Mouse (Mus musculus): ENCODE data around the gene Wdr17. TPM values are rescaled to one million over a fixed set of nuclear protein-coding genes. Genes with fewer than 3 reads are reported as not detected.

Wdr17 gene
- 11.8 and 13.2 TPM in 2 replicates for polyA plus RNA-seq (2012; rRNA removed)

DNA sequence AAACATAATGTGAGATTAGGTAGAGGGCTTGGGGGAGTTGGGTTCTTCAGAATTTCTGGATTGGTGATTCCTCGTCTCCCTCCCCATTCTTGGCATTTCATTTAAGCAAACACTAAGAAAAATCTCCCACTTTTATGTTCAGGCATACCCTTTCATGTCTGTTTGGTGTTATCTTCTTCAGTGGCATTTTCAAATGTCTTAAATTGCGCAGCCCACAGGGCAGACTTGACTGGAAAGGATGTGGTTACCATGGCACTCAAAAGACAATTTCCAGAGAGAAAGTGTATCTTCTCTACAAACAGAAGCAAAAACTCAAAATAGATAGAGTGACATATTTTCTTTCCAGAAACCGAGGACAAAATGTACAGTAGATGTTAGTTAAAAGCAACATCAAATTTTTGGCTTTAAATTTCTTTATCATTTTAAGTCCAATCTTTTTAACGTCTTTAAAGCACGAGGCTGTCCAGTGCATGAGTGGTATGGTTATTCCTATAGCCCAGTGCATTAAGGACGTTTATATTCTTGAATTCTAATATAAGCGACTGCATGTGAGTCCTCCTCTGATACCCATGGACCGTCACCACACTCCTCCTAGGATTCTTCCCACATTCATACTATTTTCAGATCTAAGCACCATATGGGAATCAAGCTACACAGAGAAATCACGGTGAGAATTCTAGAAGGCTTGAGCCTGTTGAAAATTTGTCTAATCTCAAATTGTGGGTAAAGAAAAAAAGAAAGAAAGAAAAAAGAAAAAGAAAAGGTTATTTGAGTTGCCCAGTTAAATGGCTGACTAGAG is at the start of gene Wdr17:
Gene Wdr17 (minus strand): TSS at position 198 of the 799 bp plus-strand sequence.
- DNase-seq (ENCODE audit: low read depth), result no peak
- no peak for TF ChIP-seq POLR2A (IDR thresholded peaks at IDR 0.05; ENCODE audit: borderline replicate concordance, extremely low read depth, insufficient read depth, insufficient read length, poor library complexity, severe bottlenecking)
- TF ChIP-seq CTCF (IDR thresholded peaks at IDR 0.05; ENCODE audit: borderline replicate concordance, extremely low read depth, insufficient read depth, insufficient read length), result no peak

DNA sequence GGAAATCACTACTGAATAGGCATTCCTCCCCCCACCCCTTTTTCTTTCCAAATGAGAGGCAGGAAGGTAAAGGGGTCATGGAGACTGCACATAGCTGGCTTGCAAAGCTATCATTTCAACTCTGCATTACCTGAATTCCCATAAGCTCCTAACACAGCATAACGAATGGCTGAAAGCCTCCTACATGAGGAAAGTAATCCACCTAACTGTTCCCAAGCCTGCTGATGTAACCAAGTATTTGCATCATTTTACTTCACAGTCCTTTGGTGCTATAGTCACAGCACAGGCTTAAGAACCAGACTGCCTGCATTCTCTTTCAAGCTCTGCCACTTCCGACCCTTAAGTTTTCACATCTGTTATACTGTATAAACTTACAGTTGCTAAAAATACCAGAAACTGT is 45.3 kb upstream of the Wdr17 start:
- TF ChIP-seq POLR2A (IDR thresholded peaks at IDR 0.05; ENCODE audit: borderline replicate concordance, extremely low read depth, insufficient read depth, insufficient read length, poor library complexity, severe bottlenecking), result no peak
- no peak for TF ChIP-seq CTCF (IDR thresholded peaks at IDR 0.05; ENCODE audit: borderline replicate concordance, extremely low read depth, insufficient read depth, insufficient read length)

DNA sequence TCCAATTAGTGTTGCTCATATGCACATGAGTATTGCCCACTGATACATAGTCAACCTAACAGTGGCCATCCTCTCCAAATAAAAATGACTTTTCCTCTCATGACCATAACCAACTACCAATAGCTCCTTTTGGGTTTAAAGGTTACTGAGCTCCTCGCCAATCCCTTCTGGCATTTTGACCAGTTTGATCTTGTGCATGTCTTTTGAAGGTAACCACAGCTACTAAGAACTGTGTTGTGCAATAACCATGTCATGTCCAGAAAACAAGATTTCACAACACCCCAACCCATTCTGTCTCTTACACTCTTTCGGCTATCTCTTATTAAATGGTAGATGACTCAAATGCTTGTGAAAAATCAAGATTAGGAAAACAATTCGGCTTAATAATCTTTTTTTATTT is 38.0 kb upstream of the Wdr17 start:
- DNase-seq (ENCODE audit: low read depth), result no peak
- TF ChIP-seq CTCF (IDR thresholded peaks at IDR 0.05; ENCODE audit: borderline replicate concordance, extremely low read depth, insufficient read depth, insufficient read length), result no peak
- no peak for TF ChIP-seq POLR2A (IDR thresholded peaks at IDR 0.05; ENCODE audit: borderline replicate concordance, extremely low read depth, insufficient read depth, insufficient read length, poor library complexity, severe bottlenecking)

More for the DNA sequence above, 45.3 kb upstream of the Wdr17 start:
- DNase-seq (ENCODE audit: low read depth), result no peak

GRCm38 (mm10) chr8:54922160-54922855 is 35.3 kb upstream of the Wdr17 start:
- DNase-seq (ENCODE audit: low read depth), result peak; percentile 88

GRCm38 (mm10) chr8:54917710-54918109 is 30.7 kb upstream of the Wdr17 start:
- TF ChIP-seq CTCF (IDR thresholded peaks at IDR 0.05; ENCODE audit: borderline replicate concordance, extremely low read depth, insufficient read depth, insufficient read length) (no peak), POLR2A (IDR thresholded peaks at IDR 0.05; ENCODE audit: borderline replicate concordance, extremely low read depth, insufficient read depth, insufficient read length, poor library complexity, severe bottlenecking) (no peak)
- no peak for DNase-seq (ENCODE audit: low read depth)

More at GRCm38 (mm10) chr8:54922160-54922855, 35.3 kb upstream of the Wdr17 start:
- no peak for TF ChIP-seq CTCF (IDR thresholded peaks at IDR 0.05; ENCODE audit: borderline replicate concordance, extremely low read depth, insufficient read depth, insufficient read length)
- TF ChIP-seq POLR2A (IDR thresholded peaks at IDR 0.05; ENCODE audit: borderline replicate concordance, extremely low read depth, insufficient read depth, insufficient read length, poor library complexity, severe bottlenecking), result no peak

DNA sequence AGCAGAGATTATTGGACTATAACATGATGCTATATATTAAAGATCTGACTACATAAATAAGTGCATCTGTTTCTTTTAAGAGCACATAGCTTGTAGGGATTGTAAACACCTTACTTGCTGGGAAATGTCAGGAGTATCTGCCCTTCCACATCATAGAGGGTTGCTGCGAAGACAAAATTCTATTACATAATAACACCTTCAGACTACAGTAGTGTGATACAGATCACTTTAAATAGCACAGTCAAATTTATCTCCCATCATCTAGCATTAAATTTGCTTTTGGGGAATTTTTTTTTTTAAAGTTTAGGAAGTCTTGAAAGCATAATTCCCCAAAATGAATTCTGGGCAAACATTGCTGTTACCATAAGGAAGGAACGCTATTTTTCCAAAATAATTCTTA is 25.9 kb upstream of the Wdr17 start:
- DNase-seq (ENCODE audit: low read depth), result no peak
- TF ChIP-seq CTCF (IDR thresholded peaks at IDR 0.05; ENCODE audit: borderline replicate concordance, extremely low read depth, insufficient read depth, insufficient read length) (no peak), POLR2A (IDR thresholded peaks at IDR 0.05; ENCODE audit: borderline replicate concordance, extremely low read depth, insufficient read depth, insufficient read length, poor library complexity, severe bottlenecking) (no peak)

DNA sequence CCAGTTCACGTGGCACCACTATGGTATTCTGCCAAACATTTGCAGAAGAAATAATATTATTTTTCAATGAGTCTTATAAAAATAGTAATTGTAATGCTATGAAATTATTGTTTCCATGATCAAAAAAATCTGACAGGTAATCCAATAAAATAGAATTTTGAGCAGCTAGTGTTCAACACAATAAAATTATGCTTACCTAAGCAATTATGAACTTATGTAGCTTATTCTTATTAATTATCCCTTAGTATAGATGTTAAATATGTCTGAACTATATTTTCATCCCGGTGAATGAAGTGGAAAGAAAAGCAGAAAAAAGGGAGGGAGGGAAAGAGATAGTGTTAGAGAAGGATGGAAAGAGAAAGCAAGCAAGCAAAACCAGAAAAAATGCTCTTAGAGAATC is 12.5 kb upstream of the Wdr17 start:
- DNase-seq (ENCODE audit: low read depth), result no peak

DNA sequence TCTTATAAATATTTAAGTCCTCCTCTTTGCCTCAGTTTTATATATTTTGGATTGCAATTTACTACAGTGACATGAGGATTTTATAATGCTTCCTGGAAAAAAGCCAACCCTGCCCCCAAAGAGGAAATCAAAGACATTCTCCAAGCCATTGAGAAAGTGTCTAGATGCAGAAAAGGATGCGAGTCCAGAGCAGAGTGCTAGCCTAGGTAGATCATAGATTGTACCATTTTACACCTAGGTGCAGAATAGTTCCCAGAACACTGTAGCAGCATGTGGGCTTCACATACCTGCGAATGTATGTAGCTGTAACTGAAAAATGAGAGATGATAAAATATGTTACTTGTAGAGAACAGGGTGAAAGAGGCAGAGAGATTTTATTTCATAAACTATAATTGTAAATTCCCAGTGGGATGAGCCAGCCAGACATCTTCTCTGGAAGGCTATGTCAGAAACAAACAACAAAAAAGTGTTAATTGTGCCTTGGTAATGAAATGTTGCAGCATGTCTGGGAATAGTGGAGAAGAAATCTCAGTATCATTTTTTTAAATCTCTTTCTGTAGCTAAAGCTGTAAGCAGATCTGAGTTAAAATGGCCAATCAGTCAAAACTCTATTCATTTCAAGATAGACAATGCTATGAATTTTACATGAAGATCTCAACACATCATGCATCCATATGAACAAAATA is 7.8 kb upstream of the Wdr17 start:
- TF ChIP-seq POLR2A (IDR thresholded peaks at IDR 0.05; ENCODE audit: borderline replicate concordance, extremely low read depth, insufficient read depth, insufficient read length, poor library complexity, severe bottlenecking) (no peak), CTCF (IDR thresholded peaks at IDR 0.05; ENCODE audit: borderline replicate concordance, extremely low read depth, insufficient read depth, insufficient read length) (no peak)
- peak; percentile 50 for DNase-seq (ENCODE audit: low read depth)

More for the DNA sequence above, 12.5 kb upstream of the Wdr17 start:
- TF ChIP-seq POLR2A (IDR thresholded peaks at IDR 0.05; ENCODE audit: borderline replicate concordance, extremely low read depth, insufficient read depth, insufficient read length, poor library complexity, severe bottlenecking) (no peak), CTCF (IDR thresholded peaks at IDR 0.05; ENCODE audit: borderline replicate concordance, extremely low read depth, insufficient read depth, insufficient read length) (no peak)

GRCm38 (mm10) chr8:54894180-54894579 is 7.2 kb upstream of the Wdr17 start:
- TF ChIP-seq POLR2A (IDR thresholded peaks at IDR 0.05; ENCODE audit: borderline replicate concordance, extremely low read depth, insufficient read depth, insufficient read length, poor library complexity, severe bottlenecking) (no peak), CTCF (IDR thresholded peaks at IDR 0.05; ENCODE audit: borderline replicate concordance, extremely low read depth, insufficient read depth, insufficient read length) (no peak)

DNA sequence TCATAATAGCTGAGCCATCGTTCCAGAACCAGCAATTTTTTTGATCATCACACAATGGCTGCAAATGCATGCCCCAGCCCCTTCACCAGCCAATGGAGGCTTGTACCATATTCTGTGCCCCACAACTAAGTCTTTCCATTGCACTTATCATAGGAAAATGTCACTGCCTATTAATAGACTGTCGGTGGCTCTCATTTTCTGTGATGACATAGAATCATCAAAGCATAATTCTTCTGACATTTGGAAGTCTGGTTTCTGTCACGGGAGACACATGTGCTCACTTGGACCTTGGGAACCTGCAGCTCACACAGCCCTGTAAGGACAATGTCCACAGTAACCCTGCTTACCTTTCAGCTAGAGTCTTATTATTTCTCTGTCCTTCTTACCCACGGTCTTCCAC is 424 bp downstream of the Wdr17 start:
- no peak for TF ChIP-seq CTCF (IDR thresholded peaks at IDR 0.05; ENCODE audit: borderline replicate concordance, extremely low read depth, insufficient read depth, insufficient read length)
- TF ChIP-seq POLR2A (IDR thresholded peaks at IDR 0.05; ENCODE audit: borderline replicate concordance, extremely low read depth, insufficient read depth, insufficient read length, poor library complexity, severe bottlenecking), result no peak
- DNase-seq (ENCODE audit: low read depth), result no peak

More at GRCm38 (mm10) chr8:54894180-54894579, 7.2 kb upstream of the Wdr17 start:
- DNase-seq (ENCODE audit: low read depth), result peak; percentile 59

GRCm38 (mm10) chr8:54876458-54876857 is 10.5 kb downstream of the Wdr17 start:
- TF ChIP-seq CTCF (IDR thresholded peaks at IDR 0.05; ENCODE audit: borderline replicate concordance, extremely low read depth, insufficient read depth, insufficient read length) (no peak), POLR2A (IDR thresholded peaks at IDR 0.05; ENCODE audit: borderline replicate concordance, extremely low read depth, insufficient read depth, insufficient read length, poor library complexity, severe bottlenecking) (no peak)
- peak; percentile 51 for DNase-seq (ENCODE audit: low read depth)

Measured in brain, embryonic 14.5 days (tissue).